Mouse (Mus musculus) midbrain, embryonic 12.5 days (tissue): Measurements from ENCODE around the gene Mchr1. TPM values are rescaled to one million over a fixed set of nuclear protein-coding genes. Genes with fewer than 3 reads are reported as not detected.

Source experiments
- ATAC-seq: fragments of 200-750 bp; cut with Nextera tagmentation; 2 replicates; pipeline ENCODE4 v1.8.0; 2017; ENCODE audit warnings: low read depth, moderate TSS enrichment, moderate library complexity; ENCODE audit not compliant: low FRiP score
- H3K27ac ChIP-seq: fragments of 300-500 bp; sonication (generic); replicated peaks from 2 replicates; pipeline ENCODE4 v1.5.1; 2016; ENCODE audit warnings: mild to moderate bottlenecking
- H3K27me3 ChIP-seq: fragments of 300-500 bp; sonication (generic); 2 replicates; pipeline ENCODE4 v1.6.1; 2016; ENCODE audit warnings: mild to moderate bottlenecking
- H3K36me3 ChIP-seq: fragments of 300-500 bp; sonication (generic); 2 replicates; pipeline ENCODE4 v1.6.1; 2016
- H3K4me1 ChIP-seq: fragments of 300-500 bp; sonication (generic); 2 replicates; pipeline ENCODE4 v1.6.1; 2016
- H3K4me2 ChIP-seq: fragments of 300-500 bp; sonication (generic); replicated peaks from 2 replicates; pipeline ENCODE4 v1.6.1; 2016; ENCODE audit warnings: mild to moderate bottlenecking, moderate library complexity
- H3K4me3 ChIP-seq: fragments of 300-500 bp; sonication (generic); 2 replicates; pipeline ENCODE4 v1.5.1; 2016; ENCODE audit warnings: mild to moderate bottlenecking
- H3K9ac ChIP-seq: fragments of 300-500 bp; sonication (generic); replicated peaks from 2 replicates; pipeline ENCODE4 v1.6.1; 2016; ENCODE audit warnings: mild to moderate bottlenecking, moderate library complexity
- H3K9me3 ChIP-seq: fragments of 300-500 bp; sonication (generic); 2 replicates; pipeline ENCODE4 v1.6.1; 2016; ENCODE audit warnings: mild to moderate bottlenecking
- WGBS: fragments of 180-500 bp; shearing (Covaris S2); methylation state at CpG from one replicate; pipeline ENCODE4 v1.1.7; 2016; 5-methylcytosine and 5-hydroxymethylcytosine counted together
- polyA plus RNA-seq: library from polyadenylated mRNA; unstranded; fragments of >200 nt; fragmentation: Nextera tagmentation; extraction: Ambion mirVana; gene quantifications from 2 replicates; pipeline ENCODE4 v1.2.1, GENCODE M21; 2016

Mchr1 gene
- polyA plus RNA-seq, 1 experiment from 2014 or later, result 0.98 TPM

- no peaks in the 10 kb centered on the region for H3K9me3 ChIP-seq
- H3K4me3 ChIP-seq, result no peak overlapping the region
- ATAC-seq, result no peak
- H3K27ac ChIP-seq, result no peak overlapping the region
- H3K27me3 ChIP-seq, result no peaks in the 10 kb centered on the region
- WGBS, result 69% methylated on average over 2 of the region's 2 CpGs
- no peak overlapping the region for H3K4me2 ChIP-seq
- peaks cover 6% of the 10 kb centered on the region; the same call in 1 of the 2 replicates for H3K4me1 ChIP-seq
- H3K36me3 ChIP-seq, result no peaks in the 10 kb centered on the region
- no peak overlapping the region for H3K9ac ChIP-seq
These were observed 18.3 kb downstream of the Mchr1 start for GRCm38 (mm10) chr15:81253585-81253984.

- Histone ChIP-seq H3K9ac (no peak overlapping the region), H3K27ac (no peak overlapping the region), H3K4me3 (no peak overlapping the region), H3K27me3 (no peaks in the 10 kb centered on the region), H3K4me1 (peaks cover 6% of the 10 kb centered on the region; the same call in 1 of the 2 replicates), H3K4me2 (no peak overlapping the region), H3K9me3 (no peaks in the 10 kb centered on the region), H3K36me3 (no peaks in the 10 kb centered on the region)
- WGBS, result 61% methylated on average over 8 of the region's 8 CpGs
- no peak for ATAC-seq
These were observed 18.9 kb downstream of the Mchr1 start for GRCm38 (mm10) chr15:81254113-81254640.

- Histone ChIP-seq H3K27ac (no peak overlapping the region), H3K27me3 (no peaks in the 10 kb centered on the region), H3K4me1 (peaks cover 6% of the 10 kb centered on the region; the same call in 1 of the 2 replicates), H3K9me3 (no peaks in the 10 kb centered on the region), H3K9ac (no peak overlapping the region), H3K36me3 (no peaks in the 10 kb centered on the region), H3K4me2 (no peak overlapping the region), H3K4me3 (no peak overlapping the region)
- WGBS, result 51% methylated on average over 6 of the region's 6 CpGs
- no peak for ATAC-seq
These were observed 19.8 kb downstream of the Mchr1 start for GRCm38 (mm10) chr15:81255063-81255462.

DNA sequence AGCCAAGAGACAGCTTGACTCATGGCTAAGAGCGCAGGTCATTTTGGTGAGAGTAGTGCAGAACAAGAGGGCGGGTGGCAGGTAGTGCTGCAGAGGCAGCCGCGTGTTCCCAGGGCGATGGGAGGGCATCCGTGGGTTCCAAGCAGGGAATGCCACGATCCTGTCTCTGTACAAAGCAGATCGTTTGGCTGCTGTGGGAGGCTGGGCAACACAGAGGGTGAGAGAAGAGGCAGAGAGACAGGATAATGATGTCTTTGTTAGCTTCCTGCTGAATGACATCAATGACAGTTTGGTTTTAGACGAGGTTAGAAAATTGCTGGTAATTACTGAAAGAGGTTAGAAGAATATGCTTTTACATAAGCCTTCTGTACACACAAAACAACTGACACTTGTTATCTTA, 23.0 kb downstream of the Mchr1 start:
- Histone ChIP-seq H3K9me3 (no peaks in the 10 kb centered on the region), H3K4me3 (no peak overlapping the region), H3K4me1 (peaks cover 6% of the 10 kb centered on the region; the same call in 1 of the 2 replicates), H3K27me3 (no peaks in the 10 kb centered on the region), H3K27ac (no peak overlapping the region), H3K4me2 (no peak overlapping the region), H3K36me3 (no peaks in the 10 kb centered on the region), H3K9ac (no peak overlapping the region)
- ATAC-seq, result no peak
- WGBS, result 46% methylated on average over 9 of the region's 9 CpGs

DNA sequence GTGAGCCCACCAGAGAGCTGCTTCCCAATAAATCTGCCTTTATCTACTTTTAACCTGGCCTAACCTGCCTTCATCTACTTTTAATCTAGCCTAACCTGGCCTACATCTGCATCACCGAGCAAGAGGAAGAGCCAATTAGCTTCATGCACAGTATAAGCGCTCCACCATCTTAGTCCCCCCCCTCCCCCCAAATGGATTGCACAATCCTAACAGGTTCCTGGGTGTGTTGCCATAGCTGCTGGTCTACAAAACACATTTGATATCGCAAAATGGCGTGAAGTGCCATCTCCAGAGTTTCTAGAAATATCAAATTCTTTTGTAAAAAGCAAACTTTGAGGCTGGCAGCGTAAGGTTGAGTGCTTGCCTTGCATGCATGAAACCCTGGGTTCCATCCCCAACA, 24.0 kb downstream of the Mchr1 start:
- Histone ChIP-seq H3K9me3 (no peaks in the 10 kb centered on the region), H3K27me3 (no peaks in the 10 kb centered on the region), H3K4me2 (no peak overlapping the region), H3K9ac (no peak overlapping the region), H3K4me3 (no peak overlapping the region), H3K4me1 (peaks cover 4% of the 10 kb centered on the region; the same call in 1 of the 2 replicates), H3K36me3 (no peaks in the 10 kb centered on the region), H3K27ac (no peak overlapping the region)
- no peak for ATAC-seq
- WGBS, result 96% methylated on average over 5 of the region's 5 CpGs

DNA sequence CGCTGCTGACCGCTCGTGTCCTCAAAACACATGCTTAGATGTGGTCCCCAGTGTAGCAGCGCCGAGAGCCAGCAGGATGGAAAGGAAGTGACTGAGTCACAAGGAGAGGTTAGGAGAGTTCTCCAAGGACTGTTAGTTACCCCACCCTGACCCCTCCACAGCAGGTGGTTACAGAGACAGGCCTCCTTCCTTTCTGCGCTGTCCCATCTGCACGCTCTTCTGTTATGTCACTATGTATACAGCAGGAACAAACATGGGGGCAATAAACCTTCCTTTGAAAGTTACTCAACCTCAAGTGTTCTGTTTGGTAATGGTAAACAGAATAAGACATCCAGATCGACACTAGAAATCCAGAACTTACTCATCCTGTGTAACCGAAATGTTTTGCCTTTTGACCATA, 24.9 kb downstream of the Mchr1 start:
- Histone ChIP-seq H3K9me3 (no peaks in the 10 kb centered on the region), H3K4me1 (0 out of 2 replicates have a peak, but pooled peaks cover 4% of the 10 kb centered on the region), H3K36me3 (no peaks in the 10 kb centered on the region), H3K27ac (no peak overlapping the region), H3K4me2 (no peak overlapping the region), H3K4me3 (no peak overlapping the region), H3K9ac (no peak overlapping the region), H3K27me3 (no peaks in the 10 kb centered on the region)
- ATAC-seq, result no peak
- 88% methylated on average over 9 of the region's 9 CpGs for WGBS

DNA sequence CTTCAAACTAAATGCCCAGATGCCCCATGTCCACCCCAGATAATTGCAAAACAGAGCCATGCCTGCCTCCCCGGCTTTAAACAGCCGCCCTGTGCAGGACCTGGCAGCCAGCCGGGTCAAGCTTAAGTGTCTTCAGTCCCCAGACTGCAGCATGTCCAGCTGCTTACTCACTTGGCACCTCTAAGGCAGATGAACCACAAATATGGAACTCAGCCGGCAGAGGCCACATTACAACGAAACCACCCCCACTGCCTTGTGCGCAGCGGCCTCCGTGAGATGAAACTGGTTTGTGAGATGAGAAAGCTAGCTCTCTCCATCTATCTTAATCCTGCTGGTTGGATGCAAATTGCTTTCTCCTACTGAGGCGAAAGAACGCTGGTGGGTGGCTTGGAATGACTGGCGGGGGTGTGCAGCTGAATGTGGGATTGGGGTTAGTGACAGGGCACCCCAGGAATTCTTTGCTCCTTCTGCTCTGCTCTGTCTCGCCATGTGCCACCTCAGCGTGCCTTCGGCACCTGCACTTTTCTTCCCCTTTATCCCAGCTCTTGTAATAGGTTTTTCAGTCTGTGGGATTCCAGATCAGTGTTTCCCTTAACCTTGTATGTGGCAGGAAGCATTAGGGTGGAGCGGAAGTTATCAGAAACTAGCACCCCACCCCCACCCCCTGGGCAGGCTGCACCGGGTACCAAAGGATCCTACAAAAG, 29.2 kb downstream of the Mchr1 start:
- Histone ChIP-seq H3K4me2 (no peak overlapping the region), H3K9ac (no peak overlapping the region), H3K27ac (0 out of 2 replicates have a peak overlapping the region, but pooled peaks have one; percentile 8), H3K9me3 (no peaks in the 10 kb centered on the region), H3K36me3 (no peaks in the 10 kb centered on the region), H3K27me3 (no peaks in the 10 kb centered on the region), H3K4me1 (0 out of 2 replicates have a peak, but pooled peaks cover 4% of the 10 kb centered on the region), H3K4me3 (no peak overlapping the region)
- WGBS, result 38% methylated on average over 16 of the region's 16 CpGs
- no peak for ATAC-seq

GRCm38 (mm10) chr15:81267416-81267815, 32.1 kb downstream of the Mchr1 start:
- no peak for ATAC-seq
- Histone ChIP-seq H3K9ac (no peak overlapping the region), H3K4me2 (no peak overlapping the region), H3K9me3 (no peaks in the 10 kb centered on the region), H3K27ac (no peak overlapping the region), H3K4me3 (no peak overlapping the region), H3K4me1 (peaks cover 9% of the 10 kb centered on the region; the same call in 1 of the 2 replicates), H3K27me3 (no peaks in the 10 kb centered on the region), H3K36me3 (no peaks in the 10 kb centered on the region)
- WGBS, result 88% methylated on average over 2 of the region's 2 CpGs

DNA sequence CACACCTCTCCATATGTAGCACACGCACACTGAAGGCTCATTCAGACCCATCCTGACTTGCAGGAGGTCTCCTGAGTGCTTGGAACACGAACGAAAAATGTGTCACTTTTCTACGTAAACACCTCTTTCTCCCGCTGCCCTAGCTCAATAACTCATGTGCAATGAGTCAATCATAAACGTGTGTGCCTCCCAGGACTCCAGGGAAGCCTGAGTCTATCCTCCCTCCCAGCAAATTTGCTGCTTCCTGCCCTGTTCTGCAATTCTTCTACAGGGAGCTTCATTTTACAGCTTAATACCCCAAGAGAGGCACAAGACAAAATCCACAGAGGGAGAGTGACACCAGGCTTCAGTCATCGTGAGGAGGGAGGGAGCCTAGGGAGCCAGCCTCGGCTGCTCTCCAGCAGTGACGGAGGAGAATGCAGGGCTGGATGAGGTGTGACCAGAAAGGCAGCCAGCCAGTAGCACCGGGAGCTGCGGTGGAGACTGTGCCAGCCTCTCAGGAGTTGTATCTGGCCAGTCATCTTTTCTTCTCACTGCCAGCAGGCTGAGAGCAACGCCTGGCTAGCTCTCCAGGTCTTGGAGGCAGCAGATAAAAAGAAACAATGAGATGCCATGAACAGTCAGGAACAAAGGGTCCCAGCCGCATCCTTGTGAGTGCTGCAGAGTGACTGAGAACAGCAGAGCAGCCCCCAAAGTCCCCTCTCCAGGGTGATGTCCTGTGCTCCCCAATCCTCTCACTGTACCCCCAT, 37.2 kb downstream of the Mchr1 start:
- Histone ChIP-seq H3K27me3 (no peaks in the 10 kb centered on the region), H3K9ac (0 out of 2 replicates have a peak overlapping the region, but pooled peaks have one; percentile 31), H3K4me1 (peaks cover 12% of the 10 kb centered on the region), H3K36me3 (no peaks in the 10 kb centered on the region), H3K9me3 (no peaks in the 10 kb centered on the region), H3K4me3 (no peak overlapping the region), H3K4me2 (no peak overlapping the region), H3K27ac (peak overlapping the region; percentile 50; the same call in 1 of the 2 replicates)
- WGBS, result 23% methylated on average over 13 of the region's 13 CpGs
- no peak for ATAC-seq

DNA sequence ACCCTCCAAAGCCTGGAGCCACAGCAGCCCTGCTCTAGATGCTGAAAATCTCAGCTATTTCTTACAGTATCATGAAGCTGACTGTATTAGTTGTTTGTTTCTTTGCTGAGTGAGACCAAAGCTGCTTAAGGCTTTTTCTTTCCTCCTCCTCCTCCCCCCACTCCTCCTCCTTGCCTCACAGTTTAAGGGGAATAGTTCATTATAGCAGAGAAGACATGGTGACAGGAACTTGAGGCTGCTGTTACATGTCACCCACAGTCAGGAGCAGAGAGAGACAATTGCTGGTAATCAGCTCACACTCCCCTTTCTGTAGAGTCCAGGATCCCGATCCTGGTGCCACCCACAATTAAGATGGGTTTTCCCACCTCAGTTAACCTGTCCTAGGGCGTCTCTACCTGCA, 38.1 kb downstream of the Mchr1 start:
- Histone ChIP-seq H3K9ac (no peak overlapping the region), H3K27me3 (no peaks in the 10 kb centered on the region), H3K4me3 (no peak overlapping the region), H3K9me3 (no peaks in the 10 kb centered on the region), H3K27ac (no peak overlapping the region), H3K36me3 (no peaks in the 10 kb centered on the region), H3K4me1 (peaks cover 21% of the 10 kb centered on the region), H3K4me2 (no peak overlapping the region)
- 73% methylated on average over 2 of the region's 2 CpGs for WGBS
- no peak for ATAC-seq

- no peak overlapping the region for H3K9ac ChIP-seq
These were observed 42.6 kb downstream of the Mchr1 start for GRCm38 (mm10) chr15:81277928-81278327.

GRCm38 (mm10) chr15:81278699-81279098, 43.4 kb downstream of the Mchr1 start:
- H3K36me3 ChIP-seq, result no peaks in the 10 kb centered on the region
- H3K27me3 ChIP-seq, result no peaks in the 10 kb centered on the region; the same call in 1 of the 2 replicates
- H3K27ac ChIP-seq, result no peak overlapping the region
- no peaks in the 10 kb centered on the region for H3K9me3 ChIP-seq
- 59% methylated on average over 6 of the region's 6 CpGs for WGBS
- H3K4me3 ChIP-seq, result no peak overlapping the region
- H3K9ac ChIP-seq, result no peak overlapping the region
- peaks cover 12% of the 10 kb centered on the region for H3K4me1 ChIP-seq
- ATAC-seq, result no peak
- no peak overlapping the region for H3K4me2 ChIP-seq

More at GRCm38 (mm10) chr15:81277928-81278327, 42.6 kb downstream of the Mchr1 start:
- H3K27ac ChIP-seq, result 0 out of 2 replicates have a peak overlapping the region, but pooled peaks have one; percentile 8
- H3K4me1 ChIP-seq, result peaks cover 13% of the 10 kb centered on the region
- H3K4me3 ChIP-seq, result no peak overlapping the region
- no peaks in the 10 kb centered on the region for H3K9me3 ChIP-seq
- H3K27me3 ChIP-seq, result no peaks in the 10 kb centered on the region; the same call in 1 of the 2 replicates
- ATAC-seq, result peak; percentile 27; the same call in 1 of the 2 replicates
- H3K4me2 ChIP-seq, result 0 out of 2 replicates have a peak overlapping the region, but pooled peaks have one; percentile 7
- H3K36me3 ChIP-seq, result no peaks in the 10 kb centered on the region
- 6% methylated on average over 9 of the region's 11 CpGs for WGBS
